8 mouse cellular contexts compared by ENCODE assay signal in genomic region chr7:4445216-4445791, GRCm38 (mm10). TPM values are rescaled to one million over a fixed set of nuclear protein-coding genes. Genes with fewer than 3 reads are reported as not detected.
DNase-seq lines count a peak whose midpoint lies in the region; ATAC-seq and TF ChIP-seq lines count a peak whose summit lies in the region.

Rdh13 (minus strand) TSS chr7:4445649.

- DNase-seq in MN1 (ENCODE audit: low spot score) = peak; percentile 83
- DNase-seq in cerebellum, adult 9-10 months = peak; percentile 94
- DNase-seq in hindbrain, embryonic 10.5 days (ENCODE audit: low spot score) = peak; percentile 89
- peak; percentile 92 for DNase-seq in layer of hippocampus, adult 9-11 months
- peak; percentile 98 for DNase-seq in lung, postnatal 0 days (ENCODE audit: low spot score)
- peak; percentile 65 for DNase-seq in ovary, postnatal 14 days (ENCODE audit: low spot score)
- peak; percentile 84 for DNase-seq in thymus, postnatal 14 days

- under 1% methylated on average over 35 of the region's 35 CpGs for WGBS in hindbrain, embryonic 10.5 days
- under 1% methylated on average over 32 of the region's 35 CpGs for WGBS in lung, postnatal 0 days

- peak; percentile 98 for ATAC-seq in frontal cortex, adult (ENCODE audit: low TSS enrichment)
- ATAC-seq in lung, postnatal 0 days = peak; percentile 97

- peaks cover 13% of the 10 kb centered on the region for H3K4me1 ChIP-seq in hindbrain, embryonic 10.5 days (replicated peaks)
- H3K4me1 ChIP-seq in lung, postnatal 0 days (ENCODE audit: insufficient read depth, low read depth, low read length) = no peaks in the 10 kb centered on the region

- H3K4me2 ChIP-seq in lung, postnatal 0 days (replicated peaks; ENCODE audit: low read depth, low read length) = peak within 1 kb of the TSS; percentile 62

- TF ChIP-seq CTCF in lung, postnatal 0 days (IDR thresholded peaks at IDR 0.05) = peak; percentile 27; the same call in 1 of the 2 replicates

- H3K27me3 ChIP-seq in hindbrain, embryonic 10.5 days (ENCODE audit: insufficient read depth, poor library complexity, severe bottlenecking) = no peaks in the 10 kb centered on the region
- no peaks in the 10 kb centered on the region for H3K27me3 ChIP-seq in lung, postnatal 0 days (replicated peaks; ENCODE audit: insufficient read depth, low read length)

- H3K36me3 ChIP-seq in hindbrain, embryonic 10.5 days = peaks cover 40% of the 10 kb centered on the region
- H3K36me3 ChIP-seq in lung, postnatal 0 days (ENCODE audit: insufficient read depth, low read length) = no peaks in the 10 kb centered on the region

- H3K9ac ChIP-seq in lung, postnatal 0 days (replicated peaks; ENCODE audit: low read depth) = peak within 1 kb of the TSS; percentile 19; the same call in 1 of the 2 replicates

- peak within 1 kb of the TSS; percentile 90 for H3K27ac ChIP-seq in hindbrain, embryonic 10.5 days
- H3K27ac ChIP-seq in lung, postnatal 0 days (ENCODE audit: low read length) = peak within 1 kb of the TSS; percentile 71

- no peaks in the 10 kb centered on the region for H3K9me3 ChIP-seq in hindbrain, embryonic 10.5 days
- no peaks in the 10 kb centered on the region for H3K9me3 ChIP-seq in lung, postnatal 0 days (ENCODE audit: low read length)

- TF ChIP-seq EP300 in lung, postnatal 0 days (IDR thresholded peaks at IDR 0.05) = no peak

- peak within 1 kb of the TSS; percentile 82 for H3K4me3 ChIP-seq in hindbrain, embryonic 10.5 days
- H3K4me3 ChIP-seq in lung, postnatal 0 days (ENCODE audit: low read depth, low read length) = peak within 1 kb of the TSS; percentile 59

RNA-seq across cellular contexts. Expression of gene Rdh13, which starts in this region (rescaled TPM):
- 30.6 and 34.1 TPM in 2 replicates for polyA plus RNA-seq in hindbrain, embryonic 10.5 days (2016; fragmentation: Nextera tagmentation; extraction: Ambion mirVana)
- 14.1 and 17.4 TPM in 2 replicates for polyA plus RNA-seq in lung, postnatal 0 days (2015; fragmentation: Nextera tagmentation; extraction: Ambion mirVana)

Comparison
In these comparisons a context has a peak if more than half of its experiments do, and no peak if none do; other contexts are left out.
1. Peak in every context shown above with its lines: DNase-seq, ATAC-seq, H3K4me3 ChIP-seq and H3K27ac ChIP-seq.